Mouse (Mus musculus): ENCODE data around the gene Farp1. TPM values are rescaled to one million over a fixed set of nuclear protein-coding genes. Genes with fewer than 3 reads are reported as not detected.

Farp1 gene
- total RNA-seq, 2 experiments from 2014 or later = 17.5 to 27.5 TPM

DNA sequence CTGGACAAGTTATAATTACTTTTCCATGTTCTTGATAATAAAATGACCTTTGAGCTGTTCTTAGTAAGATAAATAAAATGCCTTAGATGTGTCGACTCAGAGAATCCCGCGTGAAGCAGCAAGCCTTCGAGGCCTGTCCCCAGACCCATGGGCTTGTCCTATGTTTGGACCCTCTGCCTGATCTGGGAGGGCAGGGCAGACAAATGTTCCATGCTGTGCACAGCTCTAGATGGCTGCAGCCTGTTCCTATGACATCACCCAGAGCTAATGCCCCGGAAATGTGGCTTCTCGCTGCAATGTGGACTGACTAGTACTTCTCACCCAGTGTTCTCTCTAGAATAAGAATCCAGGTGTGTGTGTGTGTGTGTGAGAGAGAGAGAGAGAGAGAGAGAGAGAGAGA is 229.5 kb downstream of the Farp1 start:
- no peak for DNase-seq

DNA sequence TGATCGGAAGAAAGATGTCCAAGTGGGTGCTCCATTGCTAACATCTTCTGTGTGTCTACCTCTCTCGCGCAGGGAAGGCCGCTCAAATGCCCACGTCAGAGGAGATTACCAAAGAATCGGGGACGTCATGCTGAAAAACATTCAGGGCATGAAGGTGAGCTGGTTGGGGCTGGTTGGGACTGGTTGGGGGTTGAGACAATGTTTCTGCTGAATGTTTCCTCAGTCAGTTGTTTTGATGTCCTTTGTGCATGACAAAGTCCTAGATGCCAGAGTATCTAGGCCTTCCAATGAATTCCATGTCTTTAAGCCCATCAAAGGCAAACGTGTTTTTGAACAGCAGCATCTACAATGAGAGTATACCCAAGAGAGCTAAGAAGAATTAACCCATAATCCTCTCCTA is 232.8 kb downstream of the Farp1 start:
- DNase-seq = no peak

DNA sequence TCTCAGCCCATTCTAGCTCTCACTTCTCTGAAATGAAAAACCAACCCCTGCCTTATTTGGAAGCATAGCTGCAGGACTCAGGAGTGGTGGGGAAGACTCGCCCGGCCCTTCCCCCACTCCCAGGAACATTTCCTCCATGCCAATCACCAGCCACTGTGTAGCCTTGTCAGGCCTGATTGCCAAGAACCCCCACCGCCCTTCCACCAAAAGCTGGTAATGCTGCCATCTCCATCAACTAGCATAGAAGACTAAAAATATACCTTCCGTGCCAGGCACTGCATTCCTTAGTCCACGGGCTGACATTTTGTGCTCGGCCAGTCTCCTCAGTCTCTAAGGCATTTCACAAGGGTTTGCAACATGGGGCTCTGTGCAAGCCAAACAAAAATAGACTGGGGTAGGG is 235.5 kb downstream of the Farp1 start:
- no peak for DNase-seq

DNA sequence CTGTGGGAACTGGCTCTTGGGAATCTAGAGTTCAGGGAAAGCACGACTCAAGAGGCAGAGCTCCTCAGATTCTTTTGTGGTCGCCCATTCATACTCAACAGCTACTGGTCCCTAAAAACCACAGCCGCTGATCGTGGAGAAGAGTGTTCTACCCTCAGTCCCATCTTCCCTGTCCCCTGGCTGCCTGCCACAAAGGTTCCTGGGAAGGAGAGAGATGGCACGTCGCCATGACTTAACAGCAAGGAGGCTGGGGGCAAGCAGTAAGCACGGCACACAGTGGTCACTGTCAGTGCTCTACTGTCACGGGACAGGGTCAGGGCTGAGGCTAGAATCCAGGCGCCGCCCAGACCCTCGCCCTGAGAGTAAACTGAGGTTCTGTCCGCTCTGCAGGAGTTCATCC is 240.0 kb downstream of the Farp1 start:
- DNase-seq = no peak

DNA sequence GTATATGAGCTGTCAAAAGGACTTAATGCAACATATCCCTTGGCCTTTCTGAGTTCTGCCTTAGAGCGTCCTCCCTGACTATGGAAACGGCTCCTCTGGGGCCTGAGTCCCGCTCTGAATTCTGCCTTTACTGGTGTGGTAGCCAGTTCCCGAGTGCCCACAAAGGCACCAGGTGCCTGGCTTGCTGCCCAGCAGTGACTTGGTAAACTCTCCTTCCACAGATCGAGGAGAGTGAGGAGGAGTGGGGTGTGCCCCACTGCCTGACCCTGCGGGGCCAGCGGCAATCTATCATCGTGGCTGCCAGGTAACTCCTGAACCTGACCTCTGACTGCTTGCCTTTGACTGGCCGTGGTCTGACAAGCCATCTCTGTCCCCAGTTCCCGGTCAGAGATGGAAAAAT is 241.0 kb downstream of the Farp1 start:
- no peak for DNase-seq

DNA sequence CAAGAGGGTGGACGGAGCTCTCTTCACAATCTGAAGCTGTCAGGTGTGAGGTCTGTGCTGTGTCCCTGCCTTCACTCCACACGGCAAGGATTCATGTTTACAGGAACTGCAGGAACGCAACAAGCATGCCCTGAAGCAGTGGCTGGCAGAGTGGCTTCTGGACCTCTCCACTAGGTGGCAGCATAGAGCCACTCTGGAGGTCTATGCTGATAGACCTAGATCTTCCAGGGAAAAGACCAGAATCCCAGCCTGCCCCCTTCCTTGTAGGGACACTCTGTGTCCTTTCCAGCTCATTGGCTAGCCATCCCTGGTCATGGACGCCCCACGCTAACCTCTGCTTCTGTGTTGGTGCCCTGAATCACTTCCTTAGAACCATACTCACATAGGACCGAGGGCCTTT is 244.1 kb downstream of the Farp1 start:
- peak; percentile 89 for DNase-seq

DNA sequence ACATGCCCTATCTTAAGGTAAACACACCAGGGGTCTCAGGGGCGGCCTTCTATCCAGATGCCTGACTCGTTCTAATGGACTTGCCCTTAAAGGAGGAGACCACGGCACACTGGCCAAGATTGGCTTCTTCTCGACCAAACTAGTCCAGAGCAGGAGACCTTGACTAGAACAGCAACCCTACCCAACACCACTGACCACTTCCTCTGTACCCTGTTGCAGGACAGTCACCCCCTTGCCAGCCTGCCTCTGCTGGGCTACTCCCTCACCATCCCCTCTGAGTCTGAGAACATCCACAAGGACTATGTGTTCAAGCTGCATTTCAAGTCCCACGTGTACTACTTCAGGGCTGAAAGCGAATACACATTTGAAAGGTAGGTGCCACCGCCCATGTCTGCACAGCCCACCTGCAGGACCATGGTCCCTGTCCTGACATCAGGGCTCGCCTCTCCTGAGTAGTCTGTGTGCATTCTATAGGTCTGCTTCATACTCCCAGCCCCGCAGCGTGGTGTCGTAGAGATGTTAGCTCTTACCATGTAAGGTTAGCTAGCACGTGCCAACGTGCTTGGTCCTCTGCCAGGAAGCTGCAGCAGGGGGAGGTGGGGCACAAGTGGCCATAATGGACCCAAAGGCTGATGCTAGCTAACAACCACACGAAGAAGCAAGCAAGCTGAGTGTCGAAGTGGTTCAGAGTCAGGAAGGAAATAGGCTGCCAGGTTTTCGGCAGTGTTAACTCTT is 245.8 kb downstream of the Farp1 start:
- peak; percentile 31 for DNase-seq

DNA sequence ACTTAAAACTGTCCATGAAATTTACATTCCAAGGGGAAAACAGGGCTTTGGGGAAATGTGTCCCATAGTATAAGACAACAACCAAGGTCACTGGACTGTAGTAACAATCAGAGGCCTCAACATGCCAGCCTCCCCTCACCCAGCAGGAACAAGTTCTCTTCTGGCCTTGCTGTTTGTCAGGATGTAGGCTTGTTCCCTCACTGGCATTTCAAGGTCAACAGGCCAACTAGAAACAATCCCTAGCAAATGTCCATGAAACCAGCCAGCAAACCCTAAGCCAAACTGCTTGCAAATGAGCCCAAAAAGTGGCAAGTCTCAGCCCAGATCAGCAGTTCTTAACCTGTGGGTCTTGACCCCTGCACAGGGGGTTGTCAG is 246.3 kb downstream of the Farp1 start:
- DNase-seq = no peak

DNA sequence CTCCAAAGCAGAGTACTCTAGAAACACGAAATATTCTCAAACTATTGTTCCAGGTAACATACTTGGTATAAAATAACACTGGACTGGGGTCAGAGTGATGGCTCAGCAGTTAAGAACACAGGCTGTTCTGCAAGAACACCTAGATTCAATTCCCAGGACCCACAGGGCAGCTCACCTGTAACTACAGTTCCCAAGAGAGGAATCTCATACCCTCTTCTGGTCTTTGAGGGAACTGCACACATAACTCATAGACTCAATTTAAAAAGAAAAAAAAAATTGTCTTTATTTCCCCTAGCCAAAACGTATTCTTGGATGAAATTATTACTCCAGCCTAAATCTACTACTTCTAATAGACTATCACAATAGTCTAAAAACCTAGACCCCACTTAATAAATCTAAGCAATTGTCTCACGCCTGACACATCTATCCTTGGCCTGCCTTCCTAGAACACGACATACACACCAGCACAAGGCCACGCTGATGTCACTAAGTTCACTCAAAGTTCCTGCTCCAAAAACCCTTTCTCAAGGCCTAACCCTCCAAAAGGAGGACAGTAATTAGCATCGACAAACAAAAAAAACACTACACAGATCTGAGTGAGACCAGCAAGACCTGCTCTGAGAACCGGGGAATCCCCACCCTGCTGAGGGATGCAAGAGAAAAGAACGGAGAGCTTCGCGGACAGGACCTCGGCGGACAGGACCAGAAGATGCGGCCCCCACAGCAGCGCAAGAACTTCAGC is 250.6 kb downstream of the Farp1 start:
- DNase-seq = no peak

DNA sequence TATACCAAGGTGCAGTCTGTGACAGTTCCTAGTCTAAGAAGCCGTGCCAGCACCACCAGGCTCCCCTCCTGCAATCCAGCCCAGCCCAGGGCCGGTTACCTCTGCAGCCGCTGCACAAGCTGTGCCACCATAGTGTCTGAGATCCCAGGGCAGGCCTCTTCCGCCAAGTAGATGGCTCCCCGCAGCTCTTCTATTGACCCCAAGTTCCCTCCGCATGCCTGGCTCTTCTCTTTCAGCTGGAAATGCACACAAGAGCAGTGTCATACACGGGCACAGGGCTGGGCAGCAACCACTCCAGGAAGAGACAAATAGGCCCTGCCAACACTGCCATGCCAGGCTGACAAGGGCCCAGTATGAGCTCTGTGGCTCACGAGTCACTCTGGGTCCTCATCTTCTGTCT is 256.9 kb downstream of the Farp1 start:
- DNase-seq = no peak

DNA sequence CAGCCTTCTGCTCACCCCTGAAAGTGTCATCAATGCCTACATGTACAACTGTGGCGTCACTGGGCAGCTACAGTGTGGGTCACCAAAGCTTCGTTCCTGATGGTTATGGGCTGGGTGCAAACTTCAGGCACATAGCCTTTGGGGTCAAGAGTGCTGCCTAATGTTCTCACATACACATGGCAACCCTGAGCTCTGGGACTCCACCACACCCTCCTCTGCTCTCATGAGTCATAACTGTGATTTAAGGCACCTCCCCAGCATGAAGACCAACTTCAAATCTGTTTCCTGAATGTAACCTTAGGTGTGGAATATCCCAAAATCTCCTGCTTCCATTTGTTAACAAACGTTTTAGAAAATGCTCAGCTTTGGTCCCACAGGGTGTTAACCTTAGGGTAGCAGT is 257.4 kb downstream of the Farp1 start:
- no peak for DNase-seq

DNA sequence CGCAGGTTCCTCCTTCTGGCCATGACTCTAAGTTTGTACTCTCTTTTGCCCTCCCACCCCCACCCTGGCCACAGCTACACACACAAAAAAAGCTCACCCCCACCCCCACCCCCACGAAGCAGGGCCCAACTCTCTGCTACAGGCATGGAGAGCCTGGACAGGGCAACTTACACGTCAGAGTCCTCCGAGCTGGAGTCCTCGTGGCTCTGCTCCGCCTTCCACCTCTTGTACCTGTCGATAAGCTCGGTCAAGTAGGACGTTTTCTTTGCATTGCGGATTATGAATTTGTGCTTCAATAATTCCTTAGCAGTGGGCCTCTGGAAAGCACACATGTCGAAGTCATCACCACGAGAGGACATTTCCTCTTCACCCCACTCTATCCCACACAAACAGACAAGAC is 259.5 kb downstream of the Farp1 start:
- no peak for DNase-seq

DNA sequence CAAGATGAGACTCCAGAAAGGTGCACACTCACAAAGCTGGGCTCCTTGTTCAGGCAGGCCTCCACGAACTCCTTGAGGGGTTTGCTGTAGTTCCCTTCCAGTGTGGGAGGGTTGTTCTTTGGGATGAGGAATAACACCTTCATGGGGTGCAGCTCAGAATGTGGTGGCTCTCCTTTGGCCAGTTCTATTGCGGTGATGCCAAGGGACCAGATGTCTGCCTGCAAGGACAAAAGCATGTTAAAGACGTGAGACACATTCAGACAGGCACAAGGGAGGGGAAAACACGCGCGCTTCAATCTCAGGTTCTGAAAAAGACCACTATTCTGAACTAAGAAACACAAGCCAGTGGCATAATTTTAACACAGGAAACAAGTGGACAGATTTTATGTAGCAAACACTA is 262.1 kb downstream of the Farp1 start:
- DNase-seq = no peak

DNA sequence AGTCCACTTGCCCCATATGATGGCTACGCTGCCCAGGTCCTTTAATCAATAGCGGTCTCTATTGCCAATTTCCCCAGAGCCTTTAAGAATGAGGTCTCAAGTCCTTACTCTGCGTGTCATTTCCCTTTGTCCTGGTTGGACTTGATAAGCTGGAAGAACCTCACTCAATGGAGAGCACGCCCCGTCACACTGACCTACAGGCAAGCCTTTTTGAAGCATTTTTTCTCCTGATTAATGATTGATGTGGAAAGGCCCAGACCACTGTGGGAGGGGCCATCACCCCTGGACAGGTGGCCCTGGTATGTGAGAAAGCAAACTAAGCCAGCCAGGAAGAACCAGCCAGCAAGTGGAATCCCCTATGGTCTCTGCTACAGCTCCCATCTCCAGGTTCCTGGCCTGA is 263.5 kb downstream of the Farp1 start:
- no peak for DNase-seq

DNA sequence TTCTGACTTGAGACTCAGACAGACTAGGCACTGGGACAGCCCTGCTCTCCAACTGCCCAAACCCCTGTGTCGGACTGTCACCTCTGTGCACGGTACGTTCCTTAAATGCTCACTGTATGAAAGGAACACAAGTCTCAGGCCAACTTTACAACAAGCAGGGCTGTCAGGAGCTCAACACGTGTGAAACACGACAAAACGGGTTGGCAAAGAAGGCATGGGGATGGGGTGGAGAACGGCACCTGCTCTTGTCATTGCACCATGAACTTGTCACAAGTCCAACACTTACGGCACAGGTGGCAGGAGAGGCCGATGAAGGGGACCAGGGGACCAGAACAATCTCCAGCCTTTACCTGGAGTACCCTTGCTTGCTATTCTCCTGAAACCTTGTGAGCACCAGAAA is 264.1 kb downstream of the Farp1 start:
- DNase-seq = no peak

DNA sequence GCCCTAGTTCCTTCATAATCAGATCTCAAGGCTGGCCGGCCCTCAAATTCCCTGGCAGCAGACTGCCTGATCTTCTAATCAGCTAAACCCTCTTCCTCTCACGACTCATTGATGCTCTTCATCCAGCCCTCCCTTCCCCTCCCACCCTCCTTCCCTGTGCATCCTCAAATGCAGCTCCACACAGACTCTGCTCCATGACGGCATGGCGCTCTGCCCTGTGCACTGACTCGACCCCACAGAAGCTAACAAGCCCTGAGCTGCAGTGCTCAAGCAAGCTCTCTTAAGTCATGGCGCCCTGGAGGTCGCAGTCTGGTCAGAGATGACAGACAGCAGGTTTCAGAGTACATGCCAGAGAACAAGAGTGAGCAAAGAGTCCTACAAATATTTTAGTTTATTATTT is 269.5 kb downstream of the Farp1 start:
- no peak for DNase-seq

DNA sequence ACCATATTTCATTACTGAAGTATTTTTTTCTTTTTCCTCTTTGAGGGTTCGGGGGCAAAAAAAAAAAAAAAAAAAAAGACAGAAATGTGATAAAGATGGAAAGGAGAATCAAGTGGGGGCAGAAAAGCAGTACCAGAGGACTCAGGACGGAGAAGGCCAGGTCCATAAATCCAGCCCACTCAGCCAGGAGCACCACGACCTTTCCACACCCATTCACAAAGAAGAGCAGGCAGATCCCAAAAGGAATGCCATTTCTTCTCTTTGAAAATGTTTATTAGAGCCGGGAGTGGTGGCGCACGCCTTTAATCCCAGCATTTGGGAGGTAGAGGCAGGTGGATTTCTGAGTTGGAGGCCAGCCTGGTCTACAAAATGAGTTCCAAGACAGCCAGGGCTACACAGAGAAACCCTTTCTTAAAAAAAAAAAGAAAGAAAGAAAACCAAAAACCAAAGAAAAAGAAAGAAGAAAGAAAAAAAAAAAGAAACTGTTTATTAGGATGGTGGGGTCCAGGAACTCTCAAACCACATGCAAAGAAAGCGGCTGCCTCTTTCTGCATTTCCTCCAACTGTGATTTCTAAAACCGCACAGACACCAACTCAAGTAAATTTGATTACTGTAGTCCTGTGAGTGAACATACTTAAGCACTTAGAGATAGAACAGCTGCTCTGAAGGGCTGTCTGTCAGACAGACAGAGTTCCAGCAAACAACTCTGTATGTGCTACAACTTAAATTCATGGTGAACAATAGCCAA is 270.5 kb downstream of the Farp1 start:
- no peak for DNase-seq

DNA sequence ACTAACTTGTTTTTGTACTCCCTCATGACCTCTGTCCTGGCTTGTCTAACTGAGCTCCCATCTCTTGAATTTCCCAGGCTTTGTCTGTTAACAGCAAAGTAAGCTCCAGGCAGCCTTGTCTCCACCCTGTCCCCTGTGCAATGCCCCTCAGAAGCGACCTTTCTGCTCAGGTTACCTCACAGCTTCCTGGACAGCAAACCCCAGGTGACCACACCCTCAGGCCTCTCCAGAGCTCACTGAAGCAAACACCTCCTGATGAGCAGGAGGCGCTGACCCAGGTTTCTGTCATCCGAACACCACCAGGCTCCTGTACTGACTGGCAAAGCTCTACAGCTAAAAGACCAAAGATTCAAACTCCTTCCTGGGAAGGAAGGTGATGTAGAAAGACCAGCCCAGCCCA is 274.9 kb downstream of the Farp1 start:
- no peak for DNase-seq

DNA sequence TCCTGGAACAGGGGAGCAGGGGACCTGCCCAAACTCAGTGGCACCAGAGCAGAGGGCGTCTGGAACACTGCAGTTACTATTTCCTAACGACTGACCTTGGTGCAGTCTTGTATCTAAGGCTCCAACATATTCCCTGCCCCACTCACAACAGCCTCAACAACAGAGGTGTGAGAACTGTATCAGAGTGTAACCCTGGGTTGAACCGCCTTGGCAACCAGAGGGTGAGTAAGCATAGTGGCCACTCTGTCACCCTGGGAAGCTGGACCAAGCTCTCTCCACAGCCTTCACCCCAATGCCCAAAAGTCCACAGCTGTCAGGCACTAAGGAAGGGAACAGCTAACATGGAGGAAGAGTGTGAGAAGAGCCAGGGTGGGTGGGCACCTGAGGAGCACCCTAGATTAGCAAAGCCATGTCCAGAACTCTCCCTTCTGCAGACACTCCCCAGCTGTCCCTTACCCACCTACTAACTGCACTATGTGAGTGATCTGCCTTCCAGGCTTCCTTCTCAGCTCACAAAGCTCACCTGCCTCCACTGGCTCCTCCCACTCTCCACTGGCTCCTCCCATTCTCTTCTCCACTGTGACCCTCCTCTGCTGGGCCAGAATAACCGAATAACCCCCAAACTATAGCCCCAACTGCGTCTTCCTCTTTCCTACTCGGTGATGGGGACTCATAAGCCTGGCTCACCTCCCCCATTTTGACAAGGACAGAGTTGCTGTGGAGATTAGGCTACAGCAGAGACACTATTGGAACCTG is 275.5 kb downstream of the Farp1 start:
- no peak for DNase-seq

DNA sequence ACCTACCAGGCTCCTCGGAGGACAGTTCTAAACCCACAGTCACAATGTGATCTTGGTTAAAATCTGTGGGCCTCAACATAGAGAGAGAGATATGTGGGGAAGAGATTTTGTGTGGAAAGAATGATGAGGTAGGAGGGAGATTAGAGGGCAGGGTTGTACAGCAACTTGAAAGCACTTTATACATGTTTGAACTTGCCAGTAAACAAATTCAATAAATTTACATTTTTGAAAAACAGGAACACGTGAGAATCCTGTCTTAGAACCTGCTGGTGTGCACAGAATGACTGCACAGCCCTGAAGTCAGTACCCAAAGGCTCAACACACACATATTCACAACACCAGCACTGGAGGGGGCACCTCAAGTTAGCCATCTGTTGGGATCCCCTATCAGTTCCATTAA is 276.1 kb downstream of the Farp1 start:
- no peak for DNase-seq

DNA sequence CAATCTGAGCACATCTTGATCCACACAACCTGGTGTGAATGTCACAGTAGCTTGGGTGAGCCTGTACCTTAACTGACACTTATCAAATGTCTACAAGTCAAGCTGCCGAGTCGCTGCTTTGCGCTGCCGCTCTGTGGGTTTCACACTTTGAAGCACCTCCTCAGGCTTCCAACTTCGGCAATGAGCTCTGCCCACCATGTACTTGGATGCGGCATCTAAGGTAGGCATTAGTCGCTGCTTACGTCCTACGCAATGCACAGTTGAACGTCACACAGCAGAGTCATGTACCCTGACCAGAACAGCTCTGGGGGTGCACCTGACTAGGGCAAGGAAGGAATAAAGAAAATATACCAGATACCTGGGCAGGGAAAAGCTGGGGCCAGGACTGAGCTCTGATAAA is 278.3 kb downstream of the Farp1 start:
- no peak for DNase-seq

DNA sequence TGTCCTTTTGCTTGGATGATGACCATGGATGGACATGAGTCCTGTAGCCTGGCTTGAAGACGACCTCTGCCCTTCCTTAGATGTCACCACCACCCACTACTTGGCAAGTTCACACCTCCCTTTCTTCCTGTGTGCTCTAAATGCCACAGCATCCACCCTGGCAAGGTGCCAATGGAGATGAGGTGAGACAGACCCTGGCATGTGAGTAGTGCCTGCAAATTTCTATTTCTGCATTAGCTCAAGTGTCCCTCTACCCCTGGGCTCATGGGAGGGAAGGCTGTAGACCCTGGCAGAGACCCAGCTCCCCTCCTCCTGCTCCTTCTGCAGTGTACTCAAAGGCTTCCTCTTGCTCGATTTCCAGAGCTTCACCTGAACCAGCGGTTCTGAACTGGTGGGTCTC is 279.9 kb downstream of the Farp1 start:
- DNase-seq = no peak

DNA sequence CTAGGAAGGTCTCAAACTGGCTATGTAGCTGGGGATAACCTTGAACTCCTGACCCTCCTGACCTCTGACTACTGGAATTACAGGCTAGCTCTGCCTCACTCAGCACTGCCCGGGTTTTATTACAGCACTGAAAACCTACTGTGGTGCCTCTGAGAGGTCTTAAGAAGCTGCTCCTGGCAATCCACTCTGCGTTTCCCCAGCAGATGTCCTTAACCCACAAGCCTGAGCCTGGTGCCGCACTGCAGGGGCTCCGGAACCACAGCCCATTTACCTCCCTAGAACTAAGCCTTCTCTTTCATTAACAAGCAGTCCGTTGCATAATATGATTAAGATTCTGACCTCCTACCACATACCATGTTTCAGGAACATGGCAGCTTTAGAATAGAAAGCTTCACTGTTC is 281.1 kb downstream of the Farp1 start:
- DNase-seq = no peak
